Mouse (Mus musculus): ENCODE measurements around the gene Wdr48.

GRCm38 (mm10) chr9:119973869-119974520 is 79.3 kb downstream of the Wdr48 start:
- peak; percentile 99 for TF ChIP-seq CTCF (IDR thresholded peaks at IDR 0.05; ENCODE audit: low read depth, low read length)
- 0 out of 2 replicates have a peak, but pooled peaks have one; percentile 29 for TF ChIP-seq EP300 (IDR thresholded peaks at IDR 0.05; ENCODE audit: insufficient read depth, low read depth, low read length)

Measured in ES-Bruce4 (cell line).